Mouse (Mus musculus): ENCODE measurements around the gene Drc1.

Gene Drc1

GRCm38 (mm10) chr5:30281291-30281732 lies at the start of gene Drc1:
Gene Drc1 (plus strand): TSS chr5:30281388.
- DNase-seq = peak; percentile 81

- DNase-seq = no peak
Measured at GRCm38 (mm10) chr5:30231891-30232270, 49.3 kb upstream of the Drc1 start.

- DNase-seq = peak; percentile 99
Measured at GRCm38 (mm10) chr5:30232271-30232971, 48.8 kb upstream of the Drc1 start, which contains the start of gene Selenoi. Gene Selenoi (plus strand): TSS chr5:30232581.

GRCm38 (mm10) chr5:30233042-30233441 lies 48.1 kb upstream of the Drc1 start:
- peak; percentile 12 for DNase-seq

- no peak for DNase-seq
Measured at GRCm38 (mm10) chr5:30233979-30234378, 47.2 kb upstream of the Drc1 start.

GRCm38 (mm10) chr5:30235641-30236126 lies 45.5 kb upstream of the Drc1 start:
- no peak for DNase-seq

GRCm38 (mm10) chr5:30238533-30238932 lies 42.7 kb upstream of the Drc1 start:
- DNase-seq = no peak

- DNase-seq = no peak
Measured at GRCm38 (mm10) chr5:30240552-30240951, 40.6 kb upstream of the Drc1 start.

GRCm38 (mm10) chr5:30242410-30242809 lies 38.8 kb upstream of the Drc1 start:
- no peak for DNase-seq

- no peak for DNase-seq
Measured at GRCm38 (mm10) chr5:30243741-30244140, 37.4 kb upstream of the Drc1 start.

GRCm38 (mm10) chr5:30245861-30246416 lies 35.2 kb upstream of the Drc1 start:
- no peak for DNase-seq

- DNase-seq = no peak
Measured at GRCm38 (mm10) chr5:30247666-30248065, 33.5 kb upstream of the Drc1 start.

GRCm38 (mm10) chr5:30255567-30256354 lies 25.4 kb upstream of the Drc1 start:
- no peak for DNase-seq

- no peak for DNase-seq
Measured at GRCm38 (mm10) chr5:30258776-30259175, 22.4 kb upstream of the Drc1 start.

GRCm38 (mm10) chr5:30270571-30271190 lies 10.5 kb upstream of the Drc1 start:
- DNase-seq = peak; percentile 70

GRCm38 (mm10) chr5:30271599-30272281 lies 9.4 kb upstream of the Drc1 start:
- DNase-seq = no peak

GRCm38 (mm10) chr5:30276361-30276760 lies 4.8 kb upstream of the Drc1 start:
- DNase-seq = no peak

- DNase-seq = no peak
Measured at GRCm38 (mm10) chr5:30278952-30279351, 2.2 kb upstream of the Drc1 start.

GRCm38 (mm10) chr5:30279446-30279845 lies 1.7 kb upstream of the Drc1 start:
- no peak for DNase-seq

- no peak for DNase-seq
Measured at GRCm38 (mm10) chr5:30280864-30281263, 324 bp upstream of the Drc1 start.

GRCm38 (mm10) chr5:30285944-30286799 lies 5.0 kb downstream of the Drc1 start:
- DNase-seq = no peak

Measured in right cerebral cortex, postnatal 25 days (tissue).